Mouse (Mus musculus) lung, postnatal 0 days (tissue): ENCODE results near the gene Ska3.
"Not testable (repeated sequence)": the region's sequence is repeated elsewhere in the genome, so short reads cannot be mapped to it uniquely, and the experiment has no call there.

Experiments used
- CTCF ChIP-seq: IDR thresholded peaks from 2 replicates; pipeline ENCODE4 v1.5.1; 2016; ENCODE audit warnings: antibody characterized with exemption, mild to moderate bottlenecking
- EP300 ChIP-seq: IDR thresholded peaks from 2 replicates; pipeline ENCODE4 v1.6.1; 2016; ENCODE audit warnings: antibody characterized with exemption, mild to moderate bottlenecking, control low read depth

DNA sequence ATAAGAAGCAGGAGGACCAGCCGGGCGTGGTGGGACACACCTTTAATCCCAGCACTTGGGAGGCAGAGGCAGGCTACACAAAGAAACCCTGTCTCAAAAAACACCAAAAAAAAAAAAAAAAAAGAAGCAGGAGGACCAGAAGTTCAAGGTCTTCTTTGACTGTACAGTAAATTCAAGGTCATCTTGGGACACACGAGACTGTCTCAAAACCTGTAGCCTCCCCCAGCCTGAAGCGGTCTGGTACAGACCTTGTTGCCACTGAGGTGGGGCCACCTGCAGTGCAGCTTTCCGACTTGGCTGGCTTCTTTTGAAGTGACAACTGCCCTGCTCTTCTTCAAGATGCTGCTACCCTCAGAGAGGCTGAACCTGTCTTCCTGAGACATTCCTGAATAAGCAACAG lies 22.1 kb upstream of the Ska3 start:
- not testable (repeated sequence) for TF ChIP-seq CTCF, EP300
